Mouse (Mus musculus) layer of hippocampus, adult 11-12 months (tissue): ENCODE results near the gene Jarid2.

Experiments used
- DNase-seq: peaks from one replicate; pipeline ENCODE4 v3.0.0; 2022; ENCODE audit warnings: low spot score

Jarid2 gene

GRCm38 (mm10) chr13:44781126-44781525 is 51.9 kb downstream of the Jarid2 start:
- no peak for DNase-seq

- no peak for DNase-seq
Measured at GRCm38 (mm10) chr13:44784551-44784950, 55.3 kb downstream of the Jarid2 start.

- DNase-seq: peak; percentile 40
Measured at GRCm38 (mm10) chr13:44786291-44786690, 57.0 kb downstream of the Jarid2 start.

- DNase-seq: no peak
Measured at GRCm38 (mm10) chr13:44788352-44789125, 59.3 kb downstream of the Jarid2 start.

GRCm38 (mm10) chr13:44789982-44790381 is 60.7 kb downstream of the Jarid2 start:
- DNase-seq: no peak

GRCm38 (mm10) chr13:44792361-44792892 is 63.2 kb downstream of the Jarid2 start:
- no peak for DNase-seq

- DNase-seq: no peak
Measured at GRCm38 (mm10) chr13:44795891-44796290, 66.6 kb downstream of the Jarid2 start.

- no peak for DNase-seq
Measured at GRCm38 (mm10) chr13:44796775-44797174, 67.5 kb downstream of the Jarid2 start.

- DNase-seq: no peak
Measured at GRCm38 (mm10) chr13:44798280-44798679, 69.0 kb downstream of the Jarid2 start.

GRCm38 (mm10) chr13:44799166-44799565 is 69.9 kb downstream of the Jarid2 start:
- no peak for DNase-seq

- DNase-seq: peak; percentile 7
Measured at GRCm38 (mm10) chr13:44800059-44800458, 70.8 kb downstream of the Jarid2 start.

- peak; percentile 35 for DNase-seq
Measured at GRCm38 (mm10) chr13:44804876-44805275, 75.6 kb downstream of the Jarid2 start.

GRCm38 (mm10) chr13:44808307-44808706 is 79.0 kb downstream of the Jarid2 start:
- DNase-seq: no peak

GRCm38 (mm10) chr13:44811021-44811420 is 81.7 kb downstream of the Jarid2 start:
- DNase-seq: no peak

GRCm38 (mm10) chr13:44811601-44812000 is 82.3 kb downstream of the Jarid2 start:
- DNase-seq: no peak

- DNase-seq: no peak
Measured at GRCm38 (mm10) chr13:44812381-44812780, 83.1 kb downstream of the Jarid2 start.

GRCm38 (mm10) chr13:44819400-44819799 is 90.1 kb downstream of the Jarid2 start:
- DNase-seq: peak; percentile 25

GRCm38 (mm10) chr13:44822578-44822977 is 93.3 kb downstream of the Jarid2 start:
- no peak for DNase-seq

- no peak for DNase-seq
Measured at GRCm38 (mm10) chr13:44828903-44829302, 99.6 kb downstream of the Jarid2 start.

- no peak for DNase-seq
Measured at GRCm38 (mm10) chr13:44832104-44832503, 102.8 kb downstream of the Jarid2 start.

- no peak for DNase-seq
Measured at GRCm38 (mm10) chr13:44832866-44833265, 103.6 kb downstream of the Jarid2 start.

GRCm38 (mm10) chr13:44833353-44833752 is 104.1 kb downstream of the Jarid2 start:
- peak; percentile 66 for DNase-seq

- DNase-seq: no peak
Measured at GRCm38 (mm10) chr13:44837445-44837844, 108.2 kb downstream of the Jarid2 start.
